Mouse (Mus musculus): ENCODE measurements around the gene Kdelr1. TPM values are rescaled to one million over a fixed set of nuclear protein-coding genes. Genes with fewer than 3 reads are reported as not detected.

The Kdelr1 gene
- polyA plus RNA-seq, 1 experiment: 82.4 TPM

DNA sequence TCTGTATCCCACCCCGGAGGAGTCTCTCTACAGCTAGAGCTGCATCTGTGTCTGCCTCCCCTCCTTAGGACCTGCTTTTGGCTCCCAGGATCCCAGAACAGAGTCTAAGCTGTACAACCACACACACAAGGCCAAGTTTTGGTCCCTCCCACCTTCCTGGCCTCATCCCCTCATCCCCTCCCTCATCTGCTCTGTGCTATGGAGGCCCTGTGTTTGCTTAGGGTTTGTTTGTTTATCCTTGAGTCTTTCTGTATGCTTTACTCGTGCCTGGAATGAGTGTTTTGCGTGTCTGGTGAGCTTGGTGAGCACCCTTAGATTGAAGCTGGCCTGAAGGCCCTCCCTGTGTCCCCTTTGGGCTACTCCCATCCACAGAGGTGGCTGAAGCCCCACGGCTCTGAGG is 13.6 kb upstream of the Kdelr1 start:
- no peak for TF ChIP-seq CTCF (IDR thresholded peaks at IDR 0.05; ENCODE audit: control insufficient read depth, insufficient read depth, insufficient replicate concordance, low read depth, low read length)
- TF ChIP-seq POLR2A (IDR thresholded peaks at IDR 0.05; ENCODE audit: control insufficient read depth, low read depth, low read length): no peak
- no peak overlapping the region for H3K27ac ChIP-seq (ENCODE audit: control insufficient read depth, insufficient read depth, low read depth, low read length)
- peaks cover 21% of the 10 kb centered on the region for H3K4me1 ChIP-seq (ENCODE audit: control insufficient read depth, insufficient read depth, low read length)
- no peak overlapping the region for H3K4me3 ChIP-seq (ENCODE audit: control insufficient read depth, low read depth, low read length)
- H3K36me3 ChIP-seq (ENCODE audit: control insufficient read depth, insufficient read depth, low read length): no peaks in the 10 kb centered on the region
- H3K27me3 ChIP-seq (ENCODE audit: control insufficient read depth, insufficient read depth, low read length): no peaks in the 10 kb centered on the region

DNA sequence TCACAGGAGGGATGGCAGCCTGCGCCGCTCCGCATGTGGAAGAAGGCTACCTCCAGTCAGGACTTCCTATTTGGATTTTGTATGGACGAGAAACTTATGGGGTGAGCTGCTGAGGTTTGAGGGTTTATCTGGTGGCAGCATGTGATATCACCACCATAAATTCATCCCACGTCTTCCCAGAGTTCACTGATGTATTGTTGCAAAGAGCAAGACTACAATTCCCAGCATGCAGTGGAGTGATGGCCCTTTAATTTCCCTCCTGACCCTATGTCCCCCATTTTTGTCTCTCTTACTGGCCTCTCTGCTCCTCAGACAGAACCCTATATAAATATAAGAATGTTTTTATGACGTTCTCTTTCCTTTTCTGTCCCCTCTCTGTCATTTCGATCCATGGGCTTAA is 9.8 kb upstream of the Kdelr1 start:
- Histone ChIP-seq H3K4me3 (ENCODE audit: control insufficient read depth, low read depth, low read length) (no peak overlapping the region), H3K4me1 (ENCODE audit: control insufficient read depth, insufficient read depth, low read length) (peaks cover 14% of the 10 kb centered on the region), H3K27ac (ENCODE audit: control insufficient read depth, insufficient read depth, low read depth, low read length) (no peak overlapping the region), H3K36me3 (ENCODE audit: control insufficient read depth, insufficient read depth, low read length) (no peaks in the 10 kb centered on the region), H3K27me3 (ENCODE audit: control insufficient read depth, insufficient read depth, low read length) (no peaks in the 10 kb centered on the region)
- no peak for TF ChIP-seq POLR2A (IDR thresholded peaks at IDR 0.05; ENCODE audit: control insufficient read depth, low read depth, low read length)

DNA sequence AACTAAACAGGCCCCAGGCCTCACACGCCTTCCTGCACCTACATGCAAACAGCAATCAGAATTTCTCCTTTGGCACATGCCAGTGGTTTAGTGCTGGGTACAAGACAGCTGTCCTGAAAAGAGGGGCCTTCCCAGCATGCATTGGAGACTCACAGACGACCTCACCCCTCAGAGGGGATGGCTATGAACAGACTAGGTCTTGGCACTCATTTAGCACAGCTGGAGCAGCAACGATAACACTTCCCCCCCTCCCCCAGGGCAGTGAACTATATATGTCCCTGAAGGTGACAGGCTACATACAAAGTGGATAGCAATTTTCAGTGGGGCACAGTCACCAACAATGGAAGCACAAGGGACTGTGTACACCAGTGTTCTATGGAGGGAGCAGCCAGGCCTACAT is 8.1 kb upstream of the Kdelr1 start:
- TF ChIP-seq POLR2A (IDR thresholded peaks at IDR 0.05; ENCODE audit: control insufficient read depth, low read depth, low read length) (no peak), CTCF (IDR thresholded peaks at IDR 0.05; ENCODE audit: control insufficient read depth, insufficient read depth, insufficient replicate concordance, low read depth, low read length) (no peak)
- Histone ChIP-seq H3K4me1 (ENCODE audit: control insufficient read depth, insufficient read depth, low read length) (peaks cover 21% of the 10 kb centered on the region), H3K36me3 (ENCODE audit: control insufficient read depth, insufficient read depth, low read length) (no peaks in the 10 kb centered on the region), H3K27me3 (ENCODE audit: control insufficient read depth, insufficient read depth, low read length) (no peaks in the 10 kb centered on the region), H3K27ac (ENCODE audit: control insufficient read depth, insufficient read depth, low read depth, low read length) (no peak overlapping the region), H3K4me3 (ENCODE audit: control insufficient read depth, low read depth, low read length) (no peak overlapping the region)

DNA sequence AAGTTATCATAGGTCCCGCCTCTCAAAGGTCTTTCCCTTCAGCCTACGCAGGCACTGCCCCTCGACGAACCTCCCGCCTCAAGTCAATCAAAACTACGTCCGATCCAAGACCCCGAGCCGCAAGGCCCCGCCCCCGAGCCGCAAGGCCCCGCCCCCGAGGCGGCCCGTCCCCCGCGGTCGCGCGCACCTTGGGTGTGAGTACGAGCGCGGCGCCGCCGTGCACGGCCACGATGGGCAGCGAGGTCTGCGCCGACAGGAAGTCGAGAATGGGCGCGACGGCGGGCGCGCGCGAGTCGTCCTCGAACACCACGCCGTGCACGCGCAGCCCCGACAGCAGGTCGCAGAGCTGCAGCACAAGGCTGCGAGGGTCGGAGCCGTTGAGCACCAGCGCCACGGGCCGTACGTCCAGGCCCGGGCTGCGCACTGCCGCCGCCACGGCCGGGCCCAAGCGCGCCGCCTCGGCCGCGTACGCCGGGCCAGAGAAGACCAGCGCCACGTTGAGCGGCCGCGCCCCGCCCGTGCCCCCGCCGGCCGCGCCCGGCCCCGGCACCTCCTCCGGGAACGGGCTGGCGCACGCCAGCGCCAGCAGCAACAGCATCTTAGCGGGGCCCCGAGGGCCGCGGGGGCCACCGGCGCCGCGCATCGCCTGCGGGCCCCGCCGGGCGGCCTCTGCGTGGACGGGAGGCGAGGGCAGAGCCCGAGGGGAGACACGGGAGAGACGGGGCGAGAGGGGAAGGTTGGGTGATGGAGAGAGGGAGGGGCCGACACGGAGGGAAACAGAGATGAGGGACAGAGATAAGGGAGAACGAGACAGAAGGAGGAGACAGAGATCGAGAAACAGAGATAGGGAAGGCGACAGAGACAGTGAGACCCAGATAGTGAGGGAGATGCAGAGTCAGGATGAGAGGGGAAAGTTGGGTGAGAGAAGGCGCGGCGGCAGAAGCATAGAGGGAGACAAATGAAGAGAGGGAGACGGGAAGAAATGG is 6.4 kb upstream of the Kdelr1 start:
- Histone ChIP-seq H3K4me3 (ENCODE audit: control insufficient read depth, low read depth, low read length) (peak overlapping the region; percentile 97), H3K4me1 (ENCODE audit: control insufficient read depth, insufficient read depth, low read length) (peaks cover 33% of the 10 kb centered on the region), H3K27ac (ENCODE audit: control insufficient read depth, insufficient read depth, low read depth, low read length) (peak overlapping the region; percentile 88), H3K36me3 (ENCODE audit: control insufficient read depth, insufficient read depth, low read length) (no peaks in the 10 kb centered on the region), H3K27me3 (ENCODE audit: control insufficient read depth, insufficient read depth, low read length) (no peaks in the 10 kb centered on the region)
- TF ChIP-seq POLR2A (IDR thresholded peaks at IDR 0.05; ENCODE audit: control insufficient read depth, low read depth, low read length) (peak; percentile 91), CTCF (IDR thresholded peaks at IDR 0.05; ENCODE audit: control insufficient read depth, insufficient read depth, insufficient replicate concordance, low read depth, low read length) (no peak)

DNA sequence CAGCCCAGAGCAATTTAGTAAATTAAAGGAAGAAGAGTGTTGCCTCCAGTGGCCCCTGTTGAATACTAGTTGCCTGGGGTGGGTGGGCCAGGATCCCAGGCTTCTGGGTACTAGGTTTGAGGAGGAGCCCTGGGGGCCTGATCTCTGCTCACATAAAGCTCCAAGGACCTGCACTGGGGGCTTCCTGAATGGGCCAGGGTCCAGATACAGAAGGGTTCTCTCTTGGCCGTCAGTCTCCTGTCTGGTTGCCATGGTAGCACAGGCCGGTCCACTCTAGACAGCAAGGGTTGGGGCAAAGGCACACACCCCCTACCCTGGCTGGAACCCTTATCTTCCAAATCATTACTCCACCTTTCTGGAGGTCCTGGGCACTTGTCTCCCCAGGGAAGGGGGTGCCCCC is 4.7 kb upstream of the Kdelr1 start:
- H3K4me1 ChIP-seq (ENCODE audit: control insufficient read depth, insufficient read depth, low read length): peaks cover 38% of the 10 kb centered on the region
- H3K36me3 ChIP-seq (ENCODE audit: control insufficient read depth, insufficient read depth, low read length): no peaks in the 10 kb centered on the region
- no peak overlapping the region for H3K27ac ChIP-seq (ENCODE audit: control insufficient read depth, insufficient read depth, low read depth, low read length)
- H3K27me3 ChIP-seq (ENCODE audit: control insufficient read depth, insufficient read depth, low read length): no peaks in the 10 kb centered on the region
- H3K4me3 ChIP-seq (ENCODE audit: control insufficient read depth, low read depth, low read length): no peak overlapping the region; the same call in 1 of the 2 replicates
- no peak; the same call in 1 of the 2 replicates for TF ChIP-seq POLR2A (IDR thresholded peaks at IDR 0.05; ENCODE audit: control insufficient read depth, low read depth, low read length)
- no peak for TF ChIP-seq CTCF (IDR thresholded peaks at IDR 0.05; ENCODE audit: control insufficient read depth, insufficient read depth, insufficient replicate concordance, low read depth, low read length)

DNA sequence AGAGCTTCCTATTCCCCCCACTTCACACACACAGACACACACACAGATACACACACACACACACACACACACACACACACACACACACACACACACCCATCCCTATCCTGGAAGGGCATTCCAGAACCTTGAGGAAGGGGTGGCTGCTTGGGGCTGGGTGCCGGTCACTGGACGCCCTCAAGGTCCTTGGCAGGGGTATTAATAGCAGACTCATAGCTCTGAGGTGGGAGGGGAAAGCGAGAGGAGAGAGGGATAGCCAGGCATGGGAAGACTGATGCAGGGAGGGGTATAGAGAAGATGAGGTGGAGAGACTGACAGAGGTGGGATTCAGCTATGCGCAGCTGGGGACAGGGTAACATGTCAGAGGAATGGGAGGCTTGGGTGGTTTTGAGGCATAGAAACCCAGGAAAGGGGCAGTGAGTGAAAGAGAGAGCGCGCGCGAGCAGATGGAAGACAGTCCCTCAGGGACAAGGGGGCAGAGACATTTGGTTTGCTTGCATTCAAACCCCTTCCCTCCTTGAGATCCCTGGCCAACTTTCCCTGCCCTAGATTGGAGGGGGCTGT is 3.4 kb upstream of the Kdelr1 start:
- no peak overlapping the region for H3K27ac ChIP-seq (ENCODE audit: control insufficient read depth, insufficient read depth, low read depth, low read length)

DNA sequence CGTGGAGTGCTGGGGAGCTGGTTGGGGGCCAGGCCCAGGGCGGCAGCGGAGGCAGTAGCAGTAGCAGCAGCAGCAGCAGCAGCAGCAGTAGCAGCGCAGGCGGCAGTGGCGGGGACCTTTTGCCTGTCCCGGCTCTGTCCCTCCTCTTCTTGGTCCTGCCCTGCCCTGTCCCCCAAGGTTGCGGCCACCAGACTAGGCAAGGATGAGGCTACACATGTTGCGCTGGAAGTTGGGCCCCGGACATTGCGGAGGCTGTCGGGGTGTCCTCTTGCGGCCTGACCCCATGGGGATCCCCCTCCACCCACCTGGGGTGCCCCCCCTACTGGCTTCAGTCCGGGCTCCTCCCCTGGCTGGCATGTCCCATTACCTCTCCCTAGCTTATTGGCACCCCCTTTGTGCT is 2.8 kb upstream of the Kdelr1 start:
- Histone ChIP-seq H3K36me3 (ENCODE audit: control insufficient read depth, insufficient read depth, low read length) (no peaks in the 10 kb centered on the region), H3K27me3 (ENCODE audit: control insufficient read depth, insufficient read depth, low read length) (no peaks in the 10 kb centered on the region), H3K4me3 (ENCODE audit: control insufficient read depth, low read depth, low read length) (peak overlapping the region; percentile 8; the same call in 1 of the 2 replicates), H3K4me1 (ENCODE audit: control insufficient read depth, insufficient read depth, low read length) (peaks cover 52% of the 10 kb centered on the region), H3K27ac (ENCODE audit: control insufficient read depth, insufficient read depth, low read depth, low read length) (no peak overlapping the region)
- TF ChIP-seq POLR2A (IDR thresholded peaks at IDR 0.05; ENCODE audit: control insufficient read depth, low read depth, low read length) (no peak), CTCF (IDR thresholded peaks at IDR 0.05; ENCODE audit: control insufficient read depth, insufficient read depth, insufficient replicate concordance, low read depth, low read length) (no peak)

More for the DNA sequence above, 3.4 kb upstream of the Kdelr1 start:
- Histone ChIP-seq H3K4me1 (ENCODE audit: control insufficient read depth, insufficient read depth, low read length) (peaks cover 51% of the 10 kb centered on the region), H3K36me3 (ENCODE audit: control insufficient read depth, insufficient read depth, low read length) (no peaks in the 10 kb centered on the region), H3K4me3 (ENCODE audit: control insufficient read depth, low read depth, low read length) (no peak overlapping the region), H3K27me3 (ENCODE audit: control insufficient read depth, insufficient read depth, low read length) (no peaks in the 10 kb centered on the region)
- no peak for TF ChIP-seq CTCF (IDR thresholded peaks at IDR 0.05; ENCODE audit: control insufficient read depth, insufficient read depth, insufficient replicate concordance, low read depth, low read length)
- no peak for TF ChIP-seq POLR2A (IDR thresholded peaks at IDR 0.05; ENCODE audit: control insufficient read depth, low read depth, low read length)

Data from testis, adult 2 months (tissue).